Mouse (Mus musculus) bone marrow, adult 2 months (tissue): ENCODE data around the gene Capn12.

Source experiments
- CTCF ChIP-seq: fragments of 200-500 bp; IDR thresholded peaks from 2 replicates; pipeline ENCODE4 v1.5.1; 2011; ENCODE audit warnings: low read length, control low read depth; ENCODE audit not compliant: control insufficient read depth, insufficient read depth
- POLR2A ChIP-seq: fragments of 200-500 bp; IDR thresholded peaks from 2 replicates; pipeline ENCODE4 v1.6.1; 2011; ENCODE audit warnings: low read depth, mild to moderate bottlenecking, control low read depth, low read length, borderline replicate concordance; ENCODE audit not compliant: control insufficient read depth

GRCm38 (mm10) chr7:28930320-28931031 is 49.3 kb downstream of the Capn12 start:
- TF ChIP-seq POLR2A (no peak), CTCF (no peak)
